Mouse (Mus musculus): ENCODE results near the gene Nfic. TPM values are rescaled to one million over a fixed set of nuclear protein-coding genes. Genes with fewer than 3 reads are reported as not detected.
A peak's percentile ranks its signal among the peaks of the same experiment; 100 is the strongest.

The Nfic gene
- total RNA-seq, 2 experiments from 2014 or later: 60.0 to 60.1 TPM

GRCm38 (mm10) chr10:81356352-81356990 is 99.0 kb downstream of the Nfic start:
- peak overlapping the region; percentile 83 for H3K4me3 ChIP-seq

GRCm38 (mm10) chr10:81355533-81355932 is 99.9 kb downstream of the Nfic start:
- Histone ChIP-seq H3K4me3 (no peak overlapping the region), H3K27ac (no peak overlapping the region)
- TF ChIP-seq CTCF (conservative IDR thresholded peaks at IDR 0.05): no peak
- no peak for DNase-seq (ENCODE audit: low spot score in 2 of 2)

More at GRCm38 (mm10) chr10:81356352-81356990, 99.0 kb downstream of the Nfic start:
- no peak for DNase-seq (ENCODE audit: low spot score in 2 of 2)
- H3K27ac ChIP-seq: peak overlapping the region; percentile 55; the same call in 1 of the 2 replicates
- TF ChIP-seq CTCF (conservative IDR thresholded peaks at IDR 0.05): no peak

- TF ChIP-seq CTCF (conservative IDR thresholded peaks at IDR 0.05): no peak
- DNase-seq (ENCODE audit: low spot score in 2 of 2): no peak
- Histone ChIP-seq H3K27ac (no peak overlapping the region), H3K4me3 (no peak overlapping the region)
Observed at GRCm38 (mm10) chr10:81354738-81355477, 100.5 kb downstream of the Nfic start.

- DNase-seq (ENCODE audit: low spot score in 2 of 2): no peak
- H3K27ac ChIP-seq: no peak overlapping the region
- no peak overlapping the region for H3K4me3 ChIP-seq
- TF ChIP-seq CTCF (conservative IDR thresholded peaks at IDR 0.05): no peak
Observed at GRCm38 (mm10) chr10:81351678-81352291, 103.7 kb downstream of the Nfic start.

GRCm38 (mm10) chr10:81350351-81351063 is 104.9 kb downstream of the Nfic start, which contains the start of gene Hmg20b:
Hmg20b (minus strand) TSS chr10:81350480.
- peak within 1 kb of the TSS; percentile 92 for H3K27ac ChIP-seq
- H3K4me3 ChIP-seq: peak within 1 kb of the TSS; percentile 84
- peak; percentile 99 to 100 for DNase-seq (ENCODE audit: low spot score in 2 of 2)
- TF ChIP-seq CTCF (conservative IDR thresholded peaks at IDR 0.05): peak; percentile 93

GRCm38 (mm10) chr10:81349961-81350350 is 105.5 kb downstream of the Nfic start:
- no peak for TF ChIP-seq CTCF (conservative IDR thresholded peaks at IDR 0.05)
- Histone ChIP-seq H3K4me3 (peak overlapping the region; percentile 84), H3K27ac (peak overlapping the region; percentile 76)
- no peak for DNase-seq (ENCODE audit: low spot score in 2 of 2)

GRCm38 (mm10) chr10:81349146-81349545 is 106.3 kb downstream of the Nfic start:
- no peak for DNase-seq (ENCODE audit: low spot score in 2 of 2)
- H3K4me3 ChIP-seq: peak overlapping the region; percentile 84; the same call in 1 of the 2 replicates
- no peak for TF ChIP-seq CTCF (conservative IDR thresholded peaks at IDR 0.05)
- no peak overlapping the region for H3K27ac ChIP-seq

- Histone ChIP-seq H3K27ac (no peak overlapping the region), H3K4me3 (no peak overlapping the region)
- peak; percentile 60 for TF ChIP-seq CTCF (conservative IDR thresholded peaks at IDR 0.05)
- peak in 1 of 2 experiments; percentile 47 for DNase-seq (ENCODE audit: low spot score in 2 of 2)
Observed at GRCm38 (mm10) chr10:81346453-81347067, 108.9 kb downstream of the Nfic start.

Small RNA genes lying within 50 kb of the gene (microRNA-seq; reads per million reads assigned to microRNA genes)
- 0 reads per million in 2 experiments for gene Gm25595
- 0.32 to 0.37 reads per million in 2 experiments for gene Mir1191b
- 1.3 to 2.9 reads per million in 2 experiments for gene Mir6913

Other genes with a start within 250 kb of the Nfic start
- 100 to 1,000 TPM; 144 to 150 TPM for gene Atcay, start 224.8 kb downstream of the Nfic start, total RNA-seq (2021)
- gene Zfr2, start 222.5 kb downstream of the Nfic start, total RNA-seq (2021): 10 to 100 TPM; 66.2 to 70.2 TPM
- gene Matk, start 202.7 kb downstream of the Nfic start, total RNA-seq (2021): 100 to 1,000 TPM; 260 to 267 TPM
- gene Mrpl54, start 188.7 kb downstream of the Nfic start, total RNA-seq (2021): 10 to 100 TPM; 37.4 to 42.0 TPM
- gene Apba3, start 188.7 kb downstream of the Nfic start, total RNA-seq (2021): 10 to 100 TPM; 32.6 to 37.3 TPM
- under 1 TPM; 0.54 to 0.91 TPM for gene Tjp3, start 164.1 kb downstream of the Nfic start, total RNA-seq (2021)
- 100 to 1,000 TPM; 308 to 314 TPM for gene Pip5k1c, start 162.7 kb downstream of the Nfic start, total RNA-seq (2021)
- gene Cactin, start 134.5 kb downstream of the Nfic start, total RNA-seq (2021): 10 to 100 TPM; 27.6 to 30.7 TPM
- 1 to 10 TPM; 1.3 to 1.4 TPM for gene Tbxa2r, start 126.9 kb downstream of the Nfic start, total RNA-seq (2021)
- 1 to 10 TPM; 1.7 to 1.8 TPM for gene Gipc3, start 112.4 kb downstream of the Nfic start, total RNA-seq (2021)
- gene Hmg20b, start 105.2 kb downstream of the Nfic start, total RNA-seq (2021): 10 to 100 TPM; 27.5 to 30.8 TPM
- 10 to 100 TPM; 42.8 to 45.9 TPM for gene Mfsd12, start 98.1 kb downstream of the Nfic start, total RNA-seq (2021)
- 1 to 10 TPM; 1.6 to 2.4 TPM for gene 4930404N11Rik, start 89.8 kb downstream of the Nfic start, total RNA-seq (2021)
- 10 to 100 TPM; 70.1 to 72.0 TPM for gene Fzr1, start 77.1 kb downstream of the Nfic start, total RNA-seq (2021)
- 10 to 100 TPM; 75.9 to 79.7 TPM for gene Dohh, start 71.2 kb downstream of the Nfic start, total RNA-seq (2021)
- 1 to 10 TPM; 4.4 to 6.1 TPM for gene Gm48551, start 71.2 kb downstream of the Nfic start, total RNA-seq (2021)
- gene Gm48552, start 66.6 kb downstream of the Nfic start, total RNA-seq (2021): 1 to 10 TPM; 5.5 to 8.1 TPM
- gene Smim24, start 62.6 kb downstream of the Nfic start, total RNA-seq (2021): 1 to 10 TPM; 1.9 to 2.1 TPM
- gene Celf5, start 27.1 kb upstream of the Nfic start, total RNA-seq (2021): 100 to 1,000 TPM; 286 to 287 TPM
- 10 to 100 TPM; 83.1 to 93.5 TPM for gene Ncln, start 40.8 kb upstream of the Nfic start, total RNA-seq (2021)
- under 1 TPM; 0.39 to 0.95 TPM for gene S1pr4, start 44.5 kb upstream of the Nfic start, total RNA-seq (2021)
- gene Gna15, start 68.6 kb upstream of the Nfic start, total RNA-seq (2021): 1 to 10 TPM; 1.9 to 2.5 TPM
- gene Gna11, start 89.6 kb upstream of the Nfic start, total RNA-seq (2021): 100 to 1,000 TPM; 118 to 123 TPM
- gene Aes, start 103.9 kb upstream of the Nfic start, total RNA-seq (2021): 100 to 1,000 TPM; 702 to 736 TPM
- gene Tle2, start 118.9 kb upstream of the Nfic start, total RNA-seq (2021): 10 to 100 TPM; 34.0 to 46.8 TPM
- 1 to 10 TPM; 4.1 to 5.0 TPM for gene Tle6, start 145.4 kb upstream of the Nfic start, total RNA-seq (2021)
- gene BC025920, start 150.6 kb upstream of the Nfic start, total RNA-seq (2021): 1 to 10 TPM; 4.2 to 5.0 TPM
- gene Sirt6, start 172.2 kb upstream of the Nfic start, total RNA-seq (2021): 10 to 100 TPM; 29.7 to 31.4 TPM
- 10 to 100 TPM; 33.6 to 38.6 TPM for gene Ankrd24, start 172.9 kb upstream of the Nfic start, total RNA-seq (2021)
- 1 to 10 TPM; 3.6 to 5.0 TPM for gene Gm10778, start 193.4 kb upstream of the Nfic start, total RNA-seq (2021)
- 10 to 100 TPM in 1 of 2 experiments, 1 to 10 TPM in 1; 9.0 to 12.3 TPM for gene Zfp433, start 249.2 kb upstream of the Nfic start, total RNA-seq (2021)